Mouse (Mus musculus): ENCODE measurements around the gene Olfr740.

- TF ChIP-seq FLI1 (IDR thresholded peaks at IDR 0.05; ENCODE audit: low read length) = no peak
- no peak for TF ChIP-seq GATA1 (IDR thresholded peaks at IDR 0.05; ENCODE audit: borderline replicate concordance, low read length)
Observed at GRCm38 (mm10) chr14:50445245-50445644, at the start of gene Olfr740.

All from megakaryocyte, embryonic 14.5 days (primary cell).